Comparison of ENCODE assay signal across 34 mouse cellular contexts in genomic region chr4:103253846-103254245, GRCm38 (mm10). TPM values are rescaled to one million over a fixed set of nuclear protein-coding genes. Genes with fewer than 3 reads are reported as not detected.
"Had no signal": no experiment of that assay in that cellular context is flagged by ENCODE, and none has a peak within 500 bp of the region (broad histone marks: within the 10 kb centered on the region; RNA-seq: fewer than 3 reads in every experiment).

No protein-coding gene starts in this region.

- H3K4me2 ChIP-seq: limb, embryonic 12.5 days; limb, embryonic 15.5 days; liver, embryonic 15.5 days; midbrain, embryonic 13.5 days; neural tube, embryonic 13.5 days had no signal

- H3K27ac ChIP-seq: kidney, postnatal 0 days; layer of hippocampus, adult 2 months; limb, embryonic 12.5 days; limb, embryonic 15.5 days; liver, embryonic 15.5 days; midbrain, embryonic 10.5 days; midbrain, embryonic 13.5 days; neural tube, embryonic 13.5 days had no signal

- H3K9ac ChIP-seq: limb, embryonic 12.5 days; limb, embryonic 15.5 days; liver, embryonic 15.5 days; midbrain, embryonic 13.5 days; neural tube, embryonic 13.5 days had no signal

- H3K4me1 ChIP-seq: limb, embryonic 12.5 days; limb, embryonic 15.5 days; liver, embryonic 15.5 days; midbrain, embryonic 10.5 days; midbrain, embryonic 13.5 days; neural tube, embryonic 13.5 days had no signal

- DNase-seq: kidney, adult 2 months; kidney, postnatal 25 days; layer of hippocampus, postnatal 36 days; left cerebral cortex, postnatal 4 days; lung, adult 2 months; lung, postnatal 14 days; lung, postnatal 4 days; retina, postnatal 1 day; right cerebral cortex, postnatal 25 days; spleen, adult 18-20 months; thymus, adult 18-20 months; thymus, postnatal 36 days had no signal

- H3K4me3 ChIP-seq: layer of hippocampus, adult 2 months; limb, embryonic 12.5 days; limb, embryonic 15.5 days; liver, embryonic 15.5 days; midbrain, embryonic 10.5 days; midbrain, embryonic 13.5 days; myocyte; neural tube, embryonic 13.5 days had no signal

- ATAC-seq: intestine, postnatal 0 days; midbrain, embryonic 13.5 days; midbrain, embryonic 16.5 days had no signal

- H3K36me3 ChIP-seq: limb, embryonic 12.5 days; limb, embryonic 15.5 days; liver, embryonic 15.5 days; midbrain, embryonic 10.5 days; midbrain, embryonic 13.5 days; neural tube, embryonic 13.5 days had no signal

- H3K27me3 ChIP-seq: limb, embryonic 12.5 days; limb, embryonic 15.5 days; liver, embryonic 15.5 days; midbrain, embryonic 13.5 days; neural tube, embryonic 13.5 days had no signal

- H3K9me3 ChIP-seq: limb, embryonic 12.5 days; limb, embryonic 15.5 days; liver, embryonic 15.5 days; midbrain, embryonic 10.5 days; midbrain, embryonic 13.5 days; neural tube, embryonic 13.5 days had no signal

RNA-seq across cellular contexts. Expression of gene 4921539E11Rik, which starts 36.8 kb away (rescaled TPM):
- total RNA-seq: layer of hippocampus, adult 2 months; layer of hippocampus, postnatal 10 days; layer of hippocampus, postnatal 36 days; left cerebral cortex, adult 8-10 months; left cerebral cortex, postnatal 14 days; left cerebral cortex, postnatal 4 days; megakaryocyte, adult 5-6 weeks; monocyte, adult 5-6 weeks; neutrophil, adult 5-6 weeks had no signal
- polyA plus RNA-seq: intestine, embryonic 14.5 days; intestine, postnatal 0 days; kidney, adult 2 months; kidney, embryonic 14.5 days; kidney, postnatal 0 days; large intestine, adult 2 months; limb, embryonic 12.5 days; limb, embryonic 15.5 days; liver, embryonic 15.5 days; lung, adult 2 months; lung, embryonic 16.5 days; midbrain, embryonic 10.5 days; midbrain, embryonic 13.5 days; midbrain, embryonic 16.5 days; myocyte; neural tube, embryonic 13.5 days; stomach, embryonic 16.5 days had no signal
